Mouse (Mus musculus): ENCODE measurements around the gene Grin3b. TPM values are rescaled to one million over a fixed set of nuclear protein-coding genes. Genes with fewer than 3 reads are reported as not detected.

The Grin3b gene
- polyA plus RNA-seq, 1 experiment from 2014 or later: 0.28 TPM

DNA sequence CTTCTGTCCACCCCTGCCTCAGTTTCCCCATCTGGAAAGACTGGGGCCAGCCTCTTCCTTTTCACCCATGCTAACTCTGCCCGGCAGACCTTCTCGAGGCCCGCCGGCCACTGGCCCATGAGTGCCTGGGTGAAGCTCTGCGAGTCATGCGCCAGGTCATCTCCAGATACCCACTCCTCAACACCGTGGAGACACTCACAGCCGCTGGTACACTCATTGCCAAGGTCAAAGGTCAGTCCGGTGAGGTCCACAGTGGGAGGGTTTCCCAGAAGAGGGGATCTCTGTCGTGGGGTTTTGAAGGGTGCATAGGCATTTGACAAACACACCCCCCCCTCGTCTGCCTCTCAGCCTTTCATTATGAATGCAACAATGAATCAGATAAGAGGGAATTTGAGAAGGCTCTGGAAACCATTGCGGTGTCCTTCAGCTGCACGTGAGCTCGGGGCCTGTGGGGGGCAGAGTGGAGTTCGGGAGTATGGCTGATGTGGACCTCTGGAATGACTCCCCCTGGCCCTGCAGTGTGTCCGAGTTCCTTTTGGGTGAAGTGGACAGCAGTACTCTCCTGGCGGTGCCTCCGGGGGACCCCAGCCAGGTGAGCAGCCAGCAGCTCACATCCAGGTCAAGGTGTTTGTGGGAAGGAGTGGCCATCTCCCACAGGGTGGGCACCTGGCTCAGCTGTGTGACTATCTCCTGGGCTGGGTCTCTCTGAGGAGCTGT, 50.2 kb downstream of the Grin3b start:
- H3K4me2 ChIP-seq (ENCODE audit: low read length): no peak overlapping the region

DNA sequence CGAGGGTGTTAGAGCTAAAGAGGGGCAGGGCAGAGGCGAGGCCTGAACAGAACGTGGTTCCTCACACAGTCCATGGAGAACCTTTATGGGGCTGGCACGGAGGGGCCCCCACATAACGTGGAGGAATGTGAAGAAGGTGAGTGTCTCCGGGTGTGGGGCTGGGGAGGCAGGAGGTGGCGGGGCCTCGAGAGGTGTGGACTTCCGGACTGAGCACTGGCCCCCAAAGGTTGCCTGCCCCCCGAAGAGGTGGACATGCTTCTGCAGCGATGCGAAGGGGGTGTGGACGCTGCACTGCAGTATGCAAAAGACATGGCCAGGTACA, 50.8 kb downstream of the Grin3b start:
- Histone ChIP-seq H3K4me2 (ENCODE audit: low read length) (no peak overlapping the region), H3K36me3 (ENCODE audit: control insufficient read depth, insufficient read depth, low read length) (no peaks in the 10 kb centered on the region), H3K27me3 (ENCODE audit: control insufficient read depth, insufficient read depth, low read depth, low read length) (peaks cover 19% of the 10 kb centered on the region), H3K9me3 (replicated peaks; ENCODE audit: control insufficient read depth, low read length, poor library complexity, severe bottlenecking) (no peaks in the 10 kb centered on the region), H3K4me3 (ENCODE audit: low read depth, low read length) (no peak overlapping the region), H3K4me1 (ENCODE audit: control insufficient read depth, insufficient read depth, low read length) (no peaks in the 10 kb centered on the region), H3K9ac (ENCODE audit: low read depth, low read length) (no peak overlapping the region), H3K27ac (ENCODE audit: low read length) (no peak overlapping the region)
- ATAC-seq: no peak
- 90% methylated on average over 13 of the region's 13 CpGs for whole genome bisulfite sequencing

More for the DNA sequence above, 50.2 kb downstream of the Grin3b start:
- Histone ChIP-seq H3K9ac (ENCODE audit: low read depth, low read length) (no peak overlapping the region), H3K36me3 (ENCODE audit: control insufficient read depth, insufficient read depth, low read length) (no peaks in the 10 kb centered on the region), H3K9me3 (replicated peaks; ENCODE audit: control insufficient read depth, low read length, poor library complexity, severe bottlenecking) (no peaks in the 10 kb centered on the region), H3K4me1 (ENCODE audit: control insufficient read depth, insufficient read depth, low read length) (no peaks in the 10 kb centered on the region), H3K27ac (ENCODE audit: low read length) (no peak overlapping the region), H3K4me3 (ENCODE audit: low read depth, low read length) (no peak overlapping the region), H3K27me3 (ENCODE audit: control insufficient read depth, insufficient read depth, low read depth, low read length) (peaks cover 20% of the 10 kb centered on the region)
- WGBS: 82% methylated on average over 18 of the region's 18 CpGs
- no peak for ATAC-seq

DNA sequence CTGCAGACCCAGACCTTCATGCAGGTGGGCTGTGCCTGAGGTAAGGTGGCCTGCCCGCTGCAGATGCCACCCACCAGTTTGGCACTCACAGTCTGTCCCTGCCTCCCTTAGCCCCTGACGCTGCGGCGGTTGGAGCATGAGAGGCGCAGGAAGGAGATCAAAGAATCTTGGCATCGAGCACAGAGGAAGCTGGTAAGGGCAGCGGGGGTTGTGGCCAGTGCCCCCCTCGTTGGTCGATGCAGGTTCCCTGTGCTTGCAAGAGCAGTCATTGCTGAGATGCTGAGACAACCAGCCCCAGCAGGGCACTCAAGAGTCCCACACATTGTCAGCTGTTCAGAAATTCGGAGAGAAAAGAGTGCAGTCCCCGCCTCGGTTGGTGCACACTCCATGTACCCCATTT, 51.6 kb downstream of the Grin3b start:
- peaks cover 19% of the 10 kb centered on the region for H3K27me3 ChIP-seq (ENCODE audit: control insufficient read depth, insufficient read depth, low read depth, low read length)
- no peaks in the 10 kb centered on the region for H3K9me3 ChIP-seq (replicated peaks; ENCODE audit: control insufficient read depth, low read length, poor library complexity, severe bottlenecking)
- H3K4me3 ChIP-seq (ENCODE audit: low read depth, low read length): no peak overlapping the region
- 92% methylated on average over 12 of the region's 12 CpGs for WGBS
- no peak overlapping the region for H3K9ac ChIP-seq (ENCODE audit: low read depth, low read length)
- H3K4me1 ChIP-seq (ENCODE audit: control insufficient read depth, insufficient read depth, low read length): no peaks in the 10 kb centered on the region
- no peak overlapping the region for H3K27ac ChIP-seq (ENCODE audit: low read length)
- no peaks in the 10 kb centered on the region for H3K36me3 ChIP-seq (ENCODE audit: control insufficient read depth, insufficient read depth, low read length)
- no peak overlapping the region for H3K4me2 ChIP-seq (ENCODE audit: low read length)
- no peak for ATAC-seq

DNA sequence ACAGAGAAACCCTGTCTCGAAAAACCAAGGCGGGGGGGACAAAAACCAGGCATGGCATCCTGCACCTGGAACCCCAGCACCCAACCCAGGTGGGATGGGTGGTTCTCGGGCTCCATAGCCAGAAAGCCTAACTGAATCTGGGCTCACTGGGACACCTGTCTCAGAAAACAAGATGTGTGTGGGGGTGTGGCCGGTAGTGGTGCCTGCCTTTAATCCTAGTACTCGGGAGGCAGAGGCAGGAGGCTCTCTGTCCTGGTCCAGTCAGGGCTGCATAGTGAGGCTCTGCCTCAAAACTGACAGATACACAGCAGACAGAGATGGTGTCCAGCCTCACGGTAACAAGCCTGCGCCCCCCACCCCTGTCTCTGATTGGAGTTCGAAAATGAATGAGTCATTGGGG, 52.3 kb downstream of the Grin3b start:
- no peaks in the 10 kb centered on the region for H3K9me3 ChIP-seq (replicated peaks; ENCODE audit: control insufficient read depth, low read length, poor library complexity, severe bottlenecking)
- ATAC-seq: no peak
- no peak overlapping the region for H3K4me2 ChIP-seq (ENCODE audit: low read length)
- H3K27me3 ChIP-seq (ENCODE audit: control insufficient read depth, insufficient read depth, low read depth, low read length): peaks cover 15% of the 10 kb centered on the region
- no peak overlapping the region for H3K27ac ChIP-seq (ENCODE audit: low read length)
- H3K36me3 ChIP-seq (ENCODE audit: control insufficient read depth, insufficient read depth, low read length): no peaks in the 10 kb centered on the region
- H3K9ac ChIP-seq (ENCODE audit: low read depth, low read length): no peak overlapping the region
- H3K4me3 ChIP-seq (ENCODE audit: low read depth, low read length): no peak overlapping the region
- no peaks in the 10 kb centered on the region for H3K4me1 ChIP-seq (ENCODE audit: control insufficient read depth, insufficient read depth, low read length)
- 97% methylated on average over 8 of the region's 8 CpGs for WGBS

- WGBS: 85% methylated on average over 5 of the region's 5 CpGs
- Histone ChIP-seq H3K36me3 (ENCODE audit: control insufficient read depth, insufficient read depth, low read length) (no peaks in the 10 kb centered on the region), H3K27me3 (ENCODE audit: control insufficient read depth, insufficient read depth, low read depth, low read length) (peaks cover 11% of the 10 kb centered on the region), H3K27ac (ENCODE audit: low read length) (no peak overlapping the region), H3K4me2 (ENCODE audit: low read length) (no peak overlapping the region), H3K4me3 (ENCODE audit: low read depth, low read length) (no peak overlapping the region), H3K4me1 (ENCODE audit: control insufficient read depth, insufficient read depth, low read length) (no peaks in the 10 kb centered on the region), H3K9me3 (replicated peaks; ENCODE audit: control insufficient read depth, low read length, poor library complexity, severe bottlenecking) (no peaks in the 10 kb centered on the region), H3K9ac (ENCODE audit: low read depth, low read length) (no peak overlapping the region)
- no peak for ATAC-seq
Measured at GRCm38 (mm10) chr10:80023758-80024157, 53.2 kb downstream of the Grin3b start.

DNA sequence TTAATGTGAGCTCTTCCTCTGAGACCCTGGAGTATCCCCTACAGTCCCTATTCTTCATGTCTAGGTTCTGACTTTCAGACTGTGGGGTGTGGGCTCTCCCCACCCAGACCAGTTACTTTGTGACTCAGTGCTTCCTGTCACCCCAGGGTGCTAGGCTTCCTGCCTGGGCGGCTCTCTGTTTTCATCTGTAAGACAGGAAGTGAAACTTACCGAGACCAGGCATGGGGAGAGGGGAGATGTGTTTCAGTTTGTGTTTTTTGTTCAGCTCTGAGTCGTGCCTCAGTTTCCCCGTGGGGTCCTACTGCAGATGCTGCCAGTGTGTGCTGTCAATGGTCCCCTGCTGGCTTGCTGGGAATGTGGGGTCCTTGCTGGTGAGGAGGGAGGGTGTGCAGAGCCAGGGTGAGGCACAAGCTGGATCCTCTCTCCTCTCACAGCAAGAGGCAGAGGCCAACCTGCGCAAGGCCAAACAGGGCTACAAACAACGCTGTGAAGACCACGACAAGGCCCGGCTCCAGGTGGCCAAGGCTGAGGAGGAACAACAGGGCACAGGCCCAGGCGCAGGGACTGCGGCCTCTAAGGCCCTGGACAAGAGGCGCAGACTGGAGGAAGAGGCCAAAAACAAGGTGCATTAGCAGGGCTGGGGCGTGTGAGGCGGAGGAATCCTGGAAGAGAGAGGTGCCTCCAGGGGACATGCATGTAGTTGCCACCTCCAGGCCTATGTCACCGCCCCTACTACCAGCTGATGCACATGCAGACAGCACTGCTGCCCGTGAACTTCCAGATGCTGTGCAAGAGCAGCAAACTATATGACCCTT, 53.9 kb downstream of the Grin3b start:
- 79% methylated on average over 15 of the region's 15 CpGs for WGBS
- H3K27me3 ChIP-seq (ENCODE audit: control insufficient read depth, insufficient read depth, low read depth, low read length): peaks cover 6% of the 10 kb centered on the region
- H3K4me2 ChIP-seq (ENCODE audit: low read length): no peak overlapping the region
- H3K27ac ChIP-seq (ENCODE audit: low read length): no peak overlapping the region
- no peak for ATAC-seq
- H3K36me3 ChIP-seq (ENCODE audit: control insufficient read depth, insufficient read depth, low read length): no peaks in the 10 kb centered on the region
- no peaks in the 10 kb centered on the region for H3K9me3 ChIP-seq (replicated peaks; ENCODE audit: control insufficient read depth, low read length, poor library complexity, severe bottlenecking)
- H3K9ac ChIP-seq (ENCODE audit: low read depth, low read length): no peak overlapping the region
- H3K4me1 ChIP-seq (ENCODE audit: control insufficient read depth, insufficient read depth, low read length): no peaks in the 10 kb centered on the region
- no peak overlapping the region for H3K4me3 ChIP-seq (ENCODE audit: low read depth, low read length)

GRCm38 (mm10) chr10:80025044-80025347, 54.5 kb downstream of the Grin3b start:
- whole genome bisulfite sequencing: 55% methylated on average over 4 of the region's 4 CpGs
- peaks cover under 1% of the 10 kb centered on the region for H3K27me3 ChIP-seq (ENCODE audit: control insufficient read depth, insufficient read depth, low read depth, low read length)
- H3K4me1 ChIP-seq (ENCODE audit: control insufficient read depth, insufficient read depth, low read length): no peaks in the 10 kb centered on the region
- H3K36me3 ChIP-seq (ENCODE audit: control insufficient read depth, insufficient read depth, low read length): no peaks in the 10 kb centered on the region
- H3K9me3 ChIP-seq (replicated peaks; ENCODE audit: control insufficient read depth, low read length, poor library complexity, severe bottlenecking): no peaks in the 10 kb centered on the region
- H3K4me2 ChIP-seq (ENCODE audit: low read length): no peak overlapping the region
- no peak for ATAC-seq
- no peak overlapping the region for H3K27ac ChIP-seq (ENCODE audit: low read length)
- no peak overlapping the region for H3K9ac ChIP-seq (ENCODE audit: low read depth, low read length)
- no peak overlapping the region for H3K4me3 ChIP-seq (ENCODE audit: low read depth, low read length)

- Histone ChIP-seq H3K4me3 (ENCODE audit: low read depth, low read length) (no peak overlapping the region), H3K9ac (ENCODE audit: low read depth, low read length) (no peak overlapping the region), H3K36me3 (ENCODE audit: control insufficient read depth, insufficient read depth, low read length) (no peaks in the 10 kb centered on the region), H3K9me3 (replicated peaks; ENCODE audit: control insufficient read depth, low read length, poor library complexity, severe bottlenecking) (no peaks in the 10 kb centered on the region), H3K27ac (ENCODE audit: low read length) (no peak overlapping the region), H3K27me3 (ENCODE audit: control insufficient read depth, insufficient read depth, low read depth, low read length) (no peaks in the 10 kb centered on the region; the same call in 1 of the 2 replicates), H3K4me2 (ENCODE audit: low read length) (no peak overlapping the region), H3K4me1 (ENCODE audit: control insufficient read depth, insufficient read depth, low read length) (no peaks in the 10 kb centered on the region)
- 78% methylated on average over 10 of the region's 10 CpGs for WGBS
- ATAC-seq: no peak
Measured at GRCm38 (mm10) chr10:80025463-80025862, 54.9 kb downstream of the Grin3b start.

GRCm38 (mm10) chr10:80025889-80026288, 55.4 kb downstream of the Grin3b start:
- Histone ChIP-seq H3K4me2 (ENCODE audit: low read length) (no peak overlapping the region), H3K27ac (ENCODE audit: low read length) (no peak overlapping the region), H3K4me1 (ENCODE audit: control insufficient read depth, insufficient read depth, low read length) (no peaks in the 10 kb centered on the region), H3K36me3 (ENCODE audit: control insufficient read depth, insufficient read depth, low read length) (no peaks in the 10 kb centered on the region), H3K27me3 (ENCODE audit: control insufficient read depth, insufficient read depth, low read depth, low read length) (no peaks in the 10 kb centered on the region), H3K9me3 (replicated peaks; ENCODE audit: control insufficient read depth, low read length, poor library complexity, severe bottlenecking) (no peaks in the 10 kb centered on the region), H3K9ac (ENCODE audit: low read depth, low read length) (no peak overlapping the region), H3K4me3 (ENCODE audit: low read depth, low read length) (no peak overlapping the region)
- ATAC-seq: no peak
- 65% methylated on average over 12 of the region's 12 CpGs for WGBS

All from midbrain, embryonic 16.5 days (tissue).